Mouse (Mus musculus) liver, embryonic 12.5 days (tissue): ENCODE measurements around the gene Clmn. TPM values are rescaled to one million over a fixed set of nuclear protein-coding genes. Genes with fewer than 3 reads are reported as not detected.
A peak's percentile ranks its signal among the peaks of the same experiment; 100 is the strongest.

ENCODE experiments used
- ATAC-seq: fragments of 200-750 bp; cut with Nextera tagmentation; 2 replicates; pipeline ENCODE4 v1.8.0; 2017; ENCODE audit warnings: moderate number of reproducible peaks, mild to moderate bottlenecking, moderate library complexity
- H3K27ac ChIP-seq: fragments of 300-500 bp; sonication (generic); 2 replicates; pipeline ENCODE4 v1.5.1; 2016; ENCODE audit warnings: mild to moderate bottlenecking
- H3K27me3 ChIP-seq: fragments of 300-500 bp; sonication (generic); replicated peaks from 2 replicates; pipeline ENCODE4 v1.6.1; 2016; ENCODE audit warnings: mild to moderate bottlenecking, moderate library complexity
- H3K36me3 ChIP-seq: fragments of 300-500 bp; sonication (generic); 2 replicates; pipeline ENCODE4 v1.6.1; 2016; ENCODE audit warnings: mild to moderate bottlenecking, moderate library complexity
- H3K4me1 ChIP-seq: fragments of 300-500 bp; sonication (generic); 2 replicates; pipeline ENCODE4 v1.6.1; 2016
- H3K4me2 ChIP-seq: fragments of 300-500 bp; sonication (generic); 2 replicates; pipeline ENCODE4 v1.6.1; 2016; ENCODE audit warnings: mild to moderate bottlenecking, moderate library complexity
- H3K4me3 ChIP-seq: fragments of 300-500 bp; sonication (generic); 2 replicates; pipeline ENCODE4 v1.5.1; 2016; ENCODE audit warnings: mild to moderate bottlenecking, moderate library complexity
- H3K9ac ChIP-seq: fragments of 300-500 bp; sonication (generic); 2 replicates; pipeline ENCODE4 v1.6.1; 2016; ENCODE audit warnings: mild to moderate bottlenecking, moderate library complexity
- H3K9me3 ChIP-seq: fragments of 300-500 bp; sonication (generic); replicated peaks from 2 replicates; pipeline ENCODE4 v1.6.1; 2016; ENCODE audit warnings: mild to moderate bottlenecking, moderate library complexity
- WGBS: fragments of 180-500 bp; shearing (Covaris S2); methylation state at CpG from one replicate; pipeline ENCODE4 v1.1.7; 2016; ENCODE audit not compliant: insufficient replicate concordance; 5-methylcytosine and 5-hydroxymethylcytosine counted together
- polyA plus RNA-seq: library from polyadenylated mRNA; unstranded; fragments of >200 nt; fragmentation: Nextera tagmentation; extraction: Ambion mirVana; gene quantifications from 2 replicates; pipeline ENCODE4 v1.2.1, GENCODE M21; 2016

Gene Clmn
- polyA plus RNA-seq, 1 experiment from 2014 or later, result 0.37 TPM

DNA sequence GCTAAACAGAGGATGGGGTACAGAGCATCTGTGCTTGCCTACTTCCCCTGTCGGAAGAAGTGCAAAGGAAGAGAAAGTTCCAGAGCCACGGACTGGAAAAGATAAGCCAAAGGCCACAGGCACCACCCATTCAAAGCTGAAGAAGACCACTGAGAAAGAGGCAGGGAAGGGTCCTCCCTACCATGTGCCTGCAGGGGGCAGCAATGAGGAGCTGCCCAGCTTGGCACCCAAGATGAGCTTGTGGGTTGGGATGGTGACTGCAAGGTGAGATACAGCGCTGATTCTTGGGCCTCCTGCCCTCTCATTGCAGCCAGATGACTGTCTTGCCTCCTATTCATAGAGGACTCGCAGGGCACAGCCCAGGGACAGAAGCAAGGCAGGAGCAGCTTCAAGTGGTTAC, 97.7 kb downstream of the Clmn start:
- Histone ChIP-seq H3K27ac (no peak overlapping the region), H3K27me3 (no peaks in the 10 kb centered on the region; the same call in 1 of the 2 replicates), H3K4me1 (no peaks in the 10 kb centered on the region), H3K9ac (no peak overlapping the region), H3K9me3 (no peaks in the 10 kb centered on the region), H3K4me2 (no peak overlapping the region), H3K36me3 (no peaks in the 10 kb centered on the region), H3K4me3 (no peak overlapping the region)
- ATAC-seq, result no peak; the same call in 1 of the 2 replicates
- 48% methylated on average over 4 of the region's 4 CpGs for WGBS

DNA sequence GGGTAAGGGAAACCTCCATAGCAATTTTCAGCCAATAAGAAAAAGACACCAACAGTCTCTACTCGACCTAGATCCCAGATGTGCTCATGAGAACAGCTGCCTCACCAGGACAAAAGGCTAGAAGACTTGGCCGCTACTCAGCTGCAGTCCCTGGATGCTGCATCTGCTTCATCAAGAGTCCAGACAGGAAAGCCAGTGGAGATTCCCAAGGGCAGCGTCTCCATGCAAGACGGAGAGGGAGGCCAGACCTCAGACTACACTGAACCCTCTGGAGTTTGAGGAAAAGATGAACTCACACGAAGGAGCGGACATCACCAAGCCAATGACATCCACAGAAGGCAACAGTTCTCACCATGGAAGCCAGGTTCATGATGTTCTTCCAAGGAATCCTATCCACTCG, 99.1 kb downstream of the Clmn start:
- H3K4me1 ChIP-seq, result no peaks in the 10 kb centered on the region
- H3K4me3 ChIP-seq, result no peak overlapping the region
- no peaks in the 10 kb centered on the region for H3K36me3 ChIP-seq
- H3K27ac ChIP-seq, result no peak overlapping the region
- 67% methylated on average over 7 of the region's 7 CpGs for WGBS
- H3K9ac ChIP-seq, result no peak overlapping the region
- H3K27me3 ChIP-seq, result no peaks in the 10 kb centered on the region; the same call in 1 of the 2 replicates
- H3K4me2 ChIP-seq, result no peak overlapping the region
- H3K9me3 ChIP-seq, result no peaks in the 10 kb centered on the region
- ATAC-seq, result no peak

DNA sequence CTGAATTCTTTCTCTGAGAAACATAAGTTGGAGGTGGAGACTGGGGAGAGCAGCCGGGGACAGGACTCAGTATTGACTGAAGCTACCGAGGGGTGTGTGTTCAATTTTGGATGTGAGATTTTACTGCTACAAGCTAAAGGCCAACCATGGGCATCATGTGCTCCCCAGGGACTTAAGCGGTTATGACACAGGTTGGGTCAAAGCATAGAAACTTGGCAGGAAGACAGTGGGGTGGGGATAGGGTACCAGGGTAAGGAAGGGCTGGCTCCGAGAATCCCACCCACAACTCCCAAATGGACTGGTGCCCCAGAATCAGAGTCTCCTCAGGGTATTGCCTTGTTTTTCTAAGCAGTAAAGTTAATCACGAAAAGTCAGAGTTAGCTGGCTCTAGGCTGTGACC, 99.8 kb downstream of the Clmn start:
- H3K27ac ChIP-seq, result no peak overlapping the region
- 57% methylated on average over 5 of the region's 5 CpGs for WGBS

DNA sequence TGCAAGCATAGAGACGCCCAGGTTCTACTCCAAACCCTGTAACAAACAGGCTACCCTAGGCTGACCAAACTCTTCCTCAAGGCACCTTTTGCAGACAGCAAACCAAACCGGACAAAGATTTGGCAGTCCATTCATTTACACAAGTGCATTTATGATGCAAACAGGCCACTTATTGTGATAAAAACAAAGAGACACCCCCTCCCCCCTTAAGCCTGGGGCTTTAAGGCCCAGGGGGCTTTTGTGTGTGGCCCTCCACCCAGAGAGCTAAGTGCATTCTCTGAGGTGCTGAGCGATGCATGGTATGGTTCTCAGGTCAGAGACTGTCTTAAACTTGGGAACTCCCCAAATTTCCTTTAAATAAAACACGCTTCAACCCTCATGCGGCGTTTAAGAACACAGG, 101.0 kb downstream of the Clmn start:
- Histone ChIP-seq H3K4me2 (no peak overlapping the region), H3K36me3 (no peaks in the 10 kb centered on the region), H3K9me3 (no peaks in the 10 kb centered on the region), H3K4me1 (no peaks in the 10 kb centered on the region), H3K27me3 (no peaks in the 10 kb centered on the region; the same call in 1 of the 2 replicates), H3K9ac (no peak overlapping the region), H3K4me3 (no peak overlapping the region), H3K27ac (no peak overlapping the region)
- WGBS, result 77% methylated on average over 6 of the region's 6 CpGs
- no peak for ATAC-seq

More for the DNA sequence above, 99.8 kb downstream of the Clmn start:
- H3K4me3 ChIP-seq, result no peak overlapping the region
- no peak overlapping the region for H3K4me2 ChIP-seq
- ATAC-seq, result no peak
- no peaks in the 10 kb centered on the region for H3K4me1 ChIP-seq
- no peaks in the 10 kb centered on the region for H3K36me3 ChIP-seq
- no peak overlapping the region for H3K9ac ChIP-seq
- H3K27me3 ChIP-seq, result no peaks in the 10 kb centered on the region; the same call in 1 of the 2 replicates
- H3K9me3 ChIP-seq, result no peaks in the 10 kb centered on the region

DNA sequence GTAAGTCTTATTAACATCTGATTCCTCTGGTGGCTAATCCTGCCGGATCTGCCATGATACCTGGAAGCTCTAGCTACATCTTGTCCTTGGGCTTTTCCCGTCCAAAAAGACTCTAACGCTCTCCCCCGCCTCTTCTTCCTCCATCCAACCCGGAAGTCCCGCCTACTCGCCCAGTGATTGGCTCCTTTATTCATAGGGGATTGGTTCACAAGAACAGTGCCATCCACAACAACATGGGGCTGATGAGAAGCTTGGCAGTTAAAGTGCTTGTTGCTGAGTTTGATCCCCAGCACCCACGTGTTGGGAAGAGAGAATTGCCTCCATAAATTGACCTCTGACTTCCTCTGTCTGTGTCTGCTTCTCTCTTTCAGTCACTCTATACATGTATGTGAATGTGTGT, 103.5 kb downstream of the Clmn start:
- Histone ChIP-seq H3K4me1 (no peaks in the 10 kb centered on the region), H3K36me3 (no peaks in the 10 kb centered on the region), H3K9ac (no peak overlapping the region), H3K4me2 (no peak overlapping the region), H3K4me3 (no peak overlapping the region), H3K27me3 (no peaks in the 10 kb centered on the region), H3K9me3 (no peaks in the 10 kb centered on the region), H3K27ac (no peak overlapping the region)
- no peak for ATAC-seq
- WGBS, result 66% methylated on average over 8 of the region's 8 CpGs

DNA sequence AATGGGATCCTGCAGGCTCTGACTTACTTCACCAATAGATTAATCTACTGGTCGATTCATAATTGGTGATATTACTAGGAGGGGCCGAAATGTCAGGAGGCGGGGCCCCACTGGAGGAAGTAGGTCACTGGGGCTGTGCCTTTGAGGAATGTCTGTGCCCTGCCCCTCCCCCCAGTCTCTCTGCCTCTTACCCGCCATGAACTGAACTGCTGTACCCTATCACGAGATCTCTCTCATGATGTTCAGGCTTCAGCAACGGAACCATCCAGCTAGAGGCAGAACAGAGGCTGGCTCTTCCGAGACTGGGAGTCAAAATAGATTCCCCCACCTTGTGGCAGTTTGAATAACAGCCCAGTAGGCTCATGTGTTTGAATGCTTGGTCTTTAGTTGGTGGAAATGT, 106.8 kb downstream of the Clmn start:
- peaks cover 6% of the 10 kb centered on the region for H3K4me1 ChIP-seq
- WGBS, result 58% methylated on average over 7 of the region's 7 CpGs
- H3K4me3 ChIP-seq, result no peak overlapping the region
- no peaks in the 10 kb centered on the region for H3K27me3 ChIP-seq
- no peaks in the 10 kb centered on the region for H3K36me3 ChIP-seq
- ATAC-seq, result no peak
- H3K27ac ChIP-seq, result no peak overlapping the region
- no peaks in the 10 kb centered on the region for H3K9me3 ChIP-seq
- H3K9ac ChIP-seq, result no peak overlapping the region
- H3K4me2 ChIP-seq, result no peak overlapping the region

DNA sequence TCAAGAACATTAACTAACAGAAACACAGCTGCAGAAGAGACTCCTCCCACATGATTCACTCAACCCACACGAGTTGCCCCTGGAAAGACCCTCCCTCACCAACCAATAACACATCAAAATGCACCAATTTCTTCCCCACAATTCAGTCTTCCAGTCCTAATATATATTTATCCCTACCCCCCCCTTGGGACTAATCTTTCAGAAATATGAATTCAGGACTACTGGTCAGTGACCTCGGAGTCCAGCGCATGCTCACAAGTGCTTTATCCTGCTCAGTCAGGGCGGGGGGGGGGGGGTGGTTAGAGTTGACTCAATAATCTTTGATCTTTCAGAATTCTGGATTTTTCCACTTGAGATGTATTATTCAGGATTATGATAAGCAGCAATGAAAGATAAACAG, 111.2 kb downstream of the Clmn start:
- Histone ChIP-seq H3K27ac (no peak overlapping the region), H3K4me3 (no peak overlapping the region), H3K27me3 (no peaks in the 10 kb centered on the region), H3K9ac (no peak overlapping the region), H3K4me1 (peaks cover 39% of the 10 kb centered on the region), H3K36me3 (peaks cover 11% of the 10 kb centered on the region), H3K9me3 (no peaks in the 10 kb centered on the region), H3K4me2 (no peak overlapping the region)
- 70% methylated on average over 4 of the region's 4 CpGs for WGBS
- no peak for ATAC-seq

DNA sequence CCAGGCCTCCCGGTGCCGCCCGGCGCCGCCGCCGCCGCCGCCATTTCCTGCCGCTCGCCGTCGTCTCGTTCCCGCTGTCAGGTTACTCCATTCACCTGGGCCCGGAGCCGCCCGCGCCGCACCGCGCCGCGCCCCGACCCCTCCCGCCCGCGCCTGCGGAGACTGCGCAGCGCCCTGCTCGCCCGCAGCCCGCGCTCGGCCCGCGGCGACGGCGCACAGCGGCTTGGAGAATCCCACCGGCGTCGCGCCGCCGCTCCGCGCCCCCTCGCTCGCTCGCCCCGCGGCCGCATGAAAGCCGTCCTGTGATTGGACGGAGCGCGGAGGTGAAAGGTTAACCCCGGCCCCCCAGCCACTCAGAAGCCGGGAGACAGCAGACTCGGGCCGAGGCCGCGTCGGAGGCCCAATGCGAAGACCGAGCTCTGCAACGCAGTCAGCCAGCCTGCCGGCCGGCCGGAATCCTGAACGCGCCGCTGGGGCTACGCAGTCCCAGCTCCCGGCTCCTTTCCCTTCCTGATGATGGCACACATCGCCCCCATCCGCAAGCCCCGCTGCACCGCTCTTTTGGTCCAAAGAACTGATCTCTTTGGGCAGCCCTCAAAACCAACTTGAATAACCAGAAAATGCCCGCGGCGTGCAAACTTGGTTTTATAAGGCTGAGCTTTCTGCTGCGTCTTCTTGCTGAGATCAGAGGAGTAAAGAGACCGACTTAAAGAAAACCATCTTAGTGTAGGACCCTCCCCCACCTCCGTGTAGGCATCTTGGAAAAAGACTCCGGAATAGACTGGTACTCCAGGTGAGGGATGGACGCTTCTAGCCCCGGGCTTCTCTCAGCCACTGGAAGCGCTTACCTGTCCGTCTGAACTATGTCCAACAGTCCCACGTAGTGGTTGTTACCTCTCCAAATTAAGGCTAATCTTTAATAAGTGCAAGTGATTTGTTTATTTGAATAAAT, 112.8 kb downstream of the Clmn start, which contains the start of gene Dicer1:
TSS of gene Dicer1 (minus strand) at position 139 of the 952 bp plus-strand sequence.
- Histone ChIP-seq H3K9ac (peak within 1 kb of the TSS; percentile 87), H3K4me1 (peaks cover 54% of the 10 kb centered on the region), H3K4me2 (peak within 1 kb of the TSS; percentile 96), H3K27me3 (no peaks in the 10 kb centered on the region), H3K36me3 (peaks cover 11% of the 10 kb centered on the region), H3K9me3 (no peaks in the 10 kb centered on the region), H3K27ac (peak within 1 kb of the TSS; percentile 81), H3K4me3 (peak within 1 kb of the TSS; percentile 78)
- under 1% methylated on average over 85 of the region's 94 CpGs for WGBS
- peak; percentile 91 for ATAC-seq

DNA sequence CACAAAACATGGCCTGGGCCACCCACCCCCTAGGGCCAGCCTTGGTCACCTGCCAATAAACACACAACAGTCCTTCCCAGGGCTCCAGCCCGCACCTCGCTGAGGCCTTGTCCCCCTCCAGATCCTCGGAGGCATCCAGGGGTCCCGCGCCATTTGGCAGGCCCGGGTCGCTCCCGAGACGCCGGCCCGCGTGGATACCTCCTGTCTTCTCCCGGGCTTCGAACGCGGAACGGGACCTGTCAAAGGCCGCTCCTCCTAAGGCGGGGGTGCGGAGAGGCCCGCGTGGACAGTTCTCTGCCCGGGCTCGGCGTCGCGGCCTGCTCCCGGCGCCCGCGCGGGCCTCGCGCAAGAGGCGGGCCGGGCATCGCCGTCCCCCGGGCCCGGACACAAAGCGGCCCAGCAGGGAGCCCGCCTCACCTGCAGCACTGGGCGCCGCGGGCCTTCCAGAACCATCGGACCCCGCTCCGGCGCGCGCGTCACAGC, 113.5 kb downstream of the Clmn start:
- Histone ChIP-seq H3K36me3 (peaks cover 11% of the 10 kb centered on the region), H3K9ac (peak overlapping the region; percentile 87), H3K4me2 (peak overlapping the region; percentile 96), H3K27ac (peak overlapping the region; percentile 81), H3K27me3 (no peaks in the 10 kb centered on the region), H3K9me3 (no peaks in the 10 kb centered on the region), H3K4me3 (peak overlapping the region; percentile 78), H3K4me1 (peaks cover 57% of the 10 kb centered on the region)
- WGBS, result under 1% methylated on average over 51 of the region's 52 CpGs
- peak; percentile 9; the same call in 1 of the 2 replicates for ATAC-seq

DNA sequence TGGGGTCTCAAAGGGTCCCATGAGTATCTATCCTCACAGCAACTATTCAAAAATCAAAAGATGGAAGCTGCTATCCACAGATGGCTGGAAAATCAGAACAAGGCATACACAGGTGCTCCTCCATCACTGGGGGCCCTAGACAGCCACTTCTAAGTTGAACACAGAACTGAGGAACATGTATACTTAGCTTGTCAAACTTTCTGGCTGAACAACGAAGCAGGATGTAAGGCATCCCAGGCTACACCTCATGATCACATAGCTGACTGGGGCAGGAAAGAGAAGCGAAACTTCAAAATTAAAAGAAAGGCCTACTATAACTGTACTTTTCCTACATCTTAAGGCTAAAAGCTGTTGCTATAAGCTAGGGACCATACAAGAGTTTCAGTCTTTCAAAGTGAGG, 115.9 kb downstream of the Clmn start:
- ATAC-seq, result no peak
- H3K9me3 ChIP-seq, result no peaks in the 10 kb centered on the region
- H3K36me3 ChIP-seq, result peaks cover 21% of the 10 kb centered on the region
- H3K4me3 ChIP-seq, result no peak overlapping the region
- no peak overlapping the region for H3K9ac ChIP-seq
- 60% methylated on average over 2 of the region's 2 CpGs for WGBS
- H3K27me3 ChIP-seq, result no peaks in the 10 kb centered on the region
- H3K27ac ChIP-seq, result no peak overlapping the region
- peaks cover 57% of the 10 kb centered on the region for H3K4me1 ChIP-seq
- H3K4me2 ChIP-seq, result no peak overlapping the region

DNA sequence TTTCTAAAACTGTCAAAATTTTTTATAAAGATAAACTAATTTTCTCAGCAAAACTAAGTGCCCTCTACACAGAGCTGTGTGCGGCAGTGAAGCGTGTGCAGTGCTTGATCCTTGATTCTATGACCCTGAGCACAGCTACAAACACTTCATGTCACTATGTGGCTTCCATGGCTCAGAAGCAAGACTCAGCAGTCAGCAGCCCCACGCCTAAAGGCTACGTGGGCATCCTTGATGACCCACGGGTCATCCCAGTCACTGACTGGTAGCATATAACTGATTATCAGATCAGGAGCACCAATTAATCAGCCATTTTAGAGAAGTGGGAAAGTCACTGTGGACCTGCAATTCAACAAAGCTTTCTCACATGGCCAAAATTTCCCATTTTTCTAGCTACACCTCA, 117.6 kb downstream of the Clmn start:
- WGBS, result 84% methylated on average over 5 of the region's 5 CpGs

DNA sequence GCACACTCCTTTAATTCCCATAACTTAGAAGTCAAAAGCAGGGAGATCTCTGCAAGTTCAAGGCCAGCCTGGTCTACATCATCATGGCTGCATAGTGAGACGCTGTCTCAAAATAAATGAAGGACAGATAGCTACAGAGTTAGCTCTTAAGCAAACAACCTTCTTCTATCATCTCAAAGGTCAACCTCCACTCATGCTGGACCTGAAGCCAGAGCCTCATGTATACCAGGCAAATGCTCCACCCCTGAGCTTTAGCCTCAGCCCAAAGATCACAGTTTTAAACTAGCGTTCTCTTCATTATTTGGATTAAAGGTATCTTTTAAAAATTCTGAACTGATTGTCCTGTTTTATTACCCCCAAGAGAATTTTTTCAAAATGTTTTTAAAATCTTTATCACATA, 118.3 kb downstream of the Clmn start:
- ATAC-seq, result no peak

More for the DNA sequence above, 117.6 kb downstream of the Clmn start:
- Histone ChIP-seq H3K4me3 (no peak overlapping the region), H3K4me1 (peaks cover 61% of the 10 kb centered on the region), H3K36me3 (peaks cover 21% of the 10 kb centered on the region), H3K27me3 (no peaks in the 10 kb centered on the region), H3K9me3 (no peaks in the 10 kb centered on the region), H3K27ac (no peak overlapping the region), H3K4me2 (no peak overlapping the region), H3K9ac (no peak overlapping the region)
- no peak for ATAC-seq

More for the DNA sequence above, 118.3 kb downstream of the Clmn start:
- no peak overlapping the region for H3K27ac ChIP-seq
- H3K36me3 ChIP-seq, result peaks cover 21% of the 10 kb centered on the region
- H3K9ac ChIP-seq, result no peak overlapping the region
- no peaks in the 10 kb centered on the region for H3K27me3 ChIP-seq
- H3K4me3 ChIP-seq, result no peak overlapping the region
- H3K9me3 ChIP-seq, result no peaks in the 10 kb centered on the region
- H3K4me2 ChIP-seq, result no peak overlapping the region
- 84% methylated on average over 2 of the region's 2 CpGs for WGBS
- peaks cover 68% of the 10 kb centered on the region for H3K4me1 ChIP-seq
